Mouse (Mus musculus) midbrain, embryonic 14.5 days (tissue): ENCODE results near the gene Gm1113. TPM values are rescaled to one million over a fixed set of nuclear protein-coding genes. Genes with fewer than 3 reads are reported as not detected.

Experiments
- ATAC-seq: fragments of 200-750 bp; cut with Nextera tagmentation; 2 replicates; pipeline ENCODE4 v1.8.0; 2017; ENCODE audit warnings: moderate number of reproducible peaks, moderate library complexity; ENCODE audit not compliant: low FRiP score, low TSS enrichment
- DNase-seq: peaks from one replicate; pipeline ENCODE4 v3.0.0-alpha.2; 2015
- H3K27ac ChIP-seq: fragments of 300-500 bp; sonication (generic); replicated peaks from 2 replicates; pipeline ENCODE4 v1.5.1; 2014; ENCODE audit warnings: mild to moderate bottlenecking, low read depth, low read length, moderate library complexity
- H3K27me3 ChIP-seq: fragments of 300-500 bp; sonication (generic); 2 replicates; pipeline ENCODE4 v1.6.1; 2014; ENCODE audit warnings: low read length, control low read depth, mixed read lengths; ENCODE audit not compliant: control insufficient read depth, insufficient read depth
- H3K36me3 ChIP-seq: fragments of 300-500 bp; sonication (generic); 2 replicates; pipeline ENCODE4 v1.6.1; 2014; ENCODE audit warnings: low read length, control low read depth; ENCODE audit not compliant: control insufficient read depth, insufficient read depth
- H3K4me1 ChIP-seq: fragments of 300-500 bp; sonication (generic); 2 replicates; pipeline ENCODE4 v1.6.1; 2014; ENCODE audit warnings: mild to moderate bottlenecking, antibody characterized with exemption, low read length, control low read depth; ENCODE audit not compliant: control insufficient read depth, insufficient read depth
- H3K4me2 ChIP-seq: fragments of 300-500 bp; sonication (generic); 2 replicates; pipeline ENCODE4 v1.6.1; 2014; ENCODE audit warnings: mild to moderate bottlenecking, low read length, moderate library complexity
- H3K4me3 ChIP-seq: fragments of 300-500 bp; sonication (generic); replicated peaks from 2 replicates; pipeline ENCODE4 v1.5.1; 2014; ENCODE audit warnings: low read depth, low read length
- H3K9ac ChIP-seq: fragments of 300-500 bp; sonication (generic); replicated peaks from 2 replicates; pipeline ENCODE4 v1.6.1; 2014; ENCODE audit warnings: mild to moderate bottlenecking, low read length, moderate library complexity
- H3K9me3 ChIP-seq: fragments of 300-500 bp; sonication (generic); 2 replicates; pipeline ENCODE4 v1.6.1; 2016; ENCODE audit warnings: low read length, control low read depth, mixed read lengths; ENCODE audit not compliant: control insufficient read depth
- WGBS: fragments of 180-500 bp; shearing (Covaris S2); extraction: QIAGEN DNeasy Blood & Tissue Kit; methylation state at CpG from one replicate; pipeline ENCODE4 v1.1.7; 2014; 5-methylcytosine and 5-hydroxymethylcytosine counted together
- polyA plus RNA-seq: library from polyadenylated mRNA; unstranded; fragments of >200 nt; fragmentation: Nextera tagmentation; extraction: Ambion mirVana; gene quantifications from 2 replicates; pipeline ENCODE4 v1.2.1, GENCODE M21; 2014

Gene Gm1113
- polyA plus RNA-seq, 1 experiment from 2014 or later = not detected

DNA sequence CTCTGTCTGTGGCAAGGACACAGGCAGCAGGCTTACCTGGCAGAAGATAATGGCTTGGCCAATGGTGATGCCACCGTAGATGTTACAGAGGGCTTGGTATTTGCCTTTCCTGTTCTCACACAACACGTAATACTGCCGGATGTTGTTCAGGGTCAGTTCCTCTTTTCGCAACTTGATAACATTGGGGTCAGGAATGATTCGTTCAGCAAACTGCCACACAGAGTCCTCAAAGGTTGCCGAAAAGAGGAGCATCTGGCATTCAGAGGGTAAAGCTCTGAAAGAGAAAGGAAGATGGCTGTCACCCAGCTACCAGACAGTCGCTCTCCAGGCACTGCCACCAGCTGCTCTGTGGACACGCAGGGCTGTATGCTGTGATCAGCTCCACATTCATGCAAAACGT is 28.7 kb upstream of the Gm1113 start:
- peaks cover 45% of the 10 kb centered on the region for H3K36me3 ChIP-seq
- no peak overlapping the region for H3K9ac ChIP-seq
- no peaks in the 10 kb centered on the region for H3K9me3 ChIP-seq
- no peak for ATAC-seq
- 83% methylated on average over 9 of the region's 9 CpGs for WGBS
- no peak overlapping the region for H3K4me3 ChIP-seq
- no peak for DNase-seq
- no peaks in the 10 kb centered on the region for H3K27me3 ChIP-seq
- no peak overlapping the region for H3K27ac ChIP-seq
- H3K4me2 ChIP-seq = no peak overlapping the region
- H3K4me1 ChIP-seq = no peaks in the 10 kb centered on the region

DNA sequence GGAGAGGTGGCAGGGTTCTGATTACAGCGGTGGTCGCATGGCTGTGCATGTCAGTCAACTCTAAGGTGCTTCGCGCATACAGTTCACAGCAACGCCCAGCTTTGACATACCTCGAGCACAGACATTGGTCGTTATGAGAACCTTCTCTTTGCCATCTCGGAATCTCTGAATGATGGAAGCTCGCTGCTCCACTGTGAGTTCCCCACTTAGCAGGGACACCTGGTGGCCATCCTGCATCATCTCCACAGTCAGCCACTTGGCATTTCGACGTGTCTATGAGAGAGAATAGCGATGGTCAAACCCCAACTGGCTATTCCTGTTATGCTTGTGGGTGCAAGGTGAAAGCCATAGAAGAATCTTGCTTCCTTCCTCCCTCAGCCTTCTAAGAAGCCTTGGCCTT is 27.6 kb upstream of the Gm1113 start:
- no peak for DNase-seq
- H3K36me3 ChIP-seq = peaks cover 40% of the 10 kb centered on the region
- WGBS = 78% methylated on average over 12 of the region's 12 CpGs

DNA sequence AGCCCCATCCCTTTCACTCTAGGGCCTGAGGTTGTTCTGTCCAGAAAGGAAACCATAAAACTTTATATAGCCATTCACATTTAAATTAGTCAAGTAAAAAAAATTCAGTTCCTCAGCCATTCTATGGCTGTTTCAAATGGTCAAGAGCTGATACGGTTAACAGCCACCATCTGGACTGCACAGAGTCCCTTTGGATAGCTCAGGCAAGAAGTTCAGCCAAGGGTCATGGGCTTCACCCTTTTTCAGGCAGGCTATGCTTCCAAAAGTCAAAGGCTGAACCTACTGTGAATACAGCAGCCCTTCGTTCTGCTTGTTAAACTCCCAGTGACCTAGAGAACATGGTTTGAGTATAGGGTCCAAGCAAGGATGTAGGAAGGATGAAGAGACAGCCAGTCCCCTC is 26.6 kb upstream of the Gm1113 start:
- 85% methylated on average over 2 of the region's 2 CpGs for WGBS
- ATAC-seq (no peak), DNase-seq (no peak)
- Histone ChIP-seq H3K27ac (no peak overlapping the region), H3K4me1 (no peaks in the 10 kb centered on the region), H3K36me3 (peaks cover 46% of the 10 kb centered on the region), H3K9me3 (no peaks in the 10 kb centered on the region), H3K4me3 (no peak overlapping the region), H3K27me3 (no peaks in the 10 kb centered on the region), H3K4me2 (no peak overlapping the region), H3K9ac (no peak overlapping the region)

More for the DNA sequence above, 27.6 kb upstream of the Gm1113 start:
- no peak for ATAC-seq
- Histone ChIP-seq H3K4me3 (no peak overlapping the region), H3K4me2 (no peak overlapping the region), H3K27ac (no peak overlapping the region), H3K9me3 (no peaks in the 10 kb centered on the region), H3K4me1 (no peaks in the 10 kb centered on the region), H3K27me3 (no peaks in the 10 kb centered on the region), H3K9ac (no peak overlapping the region)

DNA sequence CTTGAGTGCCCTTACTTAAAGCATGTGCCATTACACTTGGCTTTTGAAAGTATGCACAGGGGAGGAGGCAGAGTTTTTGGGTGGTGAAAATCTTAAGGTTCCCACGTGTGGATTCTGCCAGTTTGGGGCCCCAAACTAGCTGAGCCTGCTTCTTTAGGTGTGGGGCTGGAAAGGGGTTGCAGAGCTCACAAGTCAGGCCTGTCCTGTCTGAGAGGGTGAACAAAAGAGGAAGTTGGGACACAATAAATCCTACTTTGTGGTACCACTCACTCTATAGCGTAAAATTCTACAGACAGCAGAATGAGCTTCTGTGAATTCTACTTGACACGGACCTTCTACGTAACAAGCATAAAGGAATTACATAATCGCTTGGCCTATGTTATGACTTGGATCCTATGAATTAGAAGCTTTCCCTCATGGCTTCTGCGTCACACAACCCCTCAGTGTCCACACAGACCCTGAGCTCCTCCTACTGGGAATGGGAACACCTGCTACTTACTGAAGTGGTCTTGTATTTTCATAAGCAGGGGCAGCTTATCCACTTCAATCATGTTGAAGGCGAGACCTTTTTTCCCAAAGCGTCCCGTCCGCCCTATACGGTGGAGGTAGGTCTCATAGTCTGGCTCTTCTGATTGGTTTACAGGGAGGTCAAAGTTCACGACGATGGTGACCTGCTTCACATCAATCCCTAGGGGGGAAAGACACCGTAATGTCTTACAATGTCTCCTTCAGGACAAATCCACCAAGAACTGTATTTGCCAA is 25.2 kb upstream of the Gm1113 start:
- H3K4me1 ChIP-seq = no peaks in the 10 kb centered on the region
- no peak overlapping the region for H3K4me2 ChIP-seq
- H3K9me3 ChIP-seq = no peaks in the 10 kb centered on the region
- no peaks in the 10 kb centered on the region for H3K27me3 ChIP-seq
- H3K36me3 ChIP-seq = peaks cover 44% of the 10 kb centered on the region
- no peak overlapping the region for H3K27ac ChIP-seq
- H3K9ac ChIP-seq = no peak overlapping the region
- ATAC-seq (no peak), DNase-seq (no peak)
- 66% methylated on average over 14 of the region's 14 CpGs for WGBS
- H3K4me3 ChIP-seq = no peak overlapping the region

DNA sequence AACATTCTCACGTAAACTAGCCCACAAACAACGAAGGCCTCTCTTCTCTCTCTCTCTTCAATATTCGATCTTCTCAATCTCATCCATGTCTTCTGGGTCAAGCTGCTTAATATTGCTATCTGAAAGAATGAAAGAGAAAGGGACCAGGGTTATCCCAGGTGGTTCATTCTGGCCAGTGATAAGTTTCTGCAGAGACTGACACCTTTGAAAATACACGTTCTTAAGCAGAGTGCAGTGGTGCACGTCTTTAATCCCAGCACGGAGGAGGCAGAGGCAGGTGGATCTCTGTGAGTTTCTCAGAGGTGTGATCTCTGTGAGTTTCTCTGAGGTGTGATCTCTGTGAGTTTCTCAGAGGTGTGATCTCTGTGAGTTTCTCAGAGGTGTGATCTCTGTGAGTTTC is 23.9 kb upstream of the Gm1113 start:
- ATAC-seq = no peak

DNA sequence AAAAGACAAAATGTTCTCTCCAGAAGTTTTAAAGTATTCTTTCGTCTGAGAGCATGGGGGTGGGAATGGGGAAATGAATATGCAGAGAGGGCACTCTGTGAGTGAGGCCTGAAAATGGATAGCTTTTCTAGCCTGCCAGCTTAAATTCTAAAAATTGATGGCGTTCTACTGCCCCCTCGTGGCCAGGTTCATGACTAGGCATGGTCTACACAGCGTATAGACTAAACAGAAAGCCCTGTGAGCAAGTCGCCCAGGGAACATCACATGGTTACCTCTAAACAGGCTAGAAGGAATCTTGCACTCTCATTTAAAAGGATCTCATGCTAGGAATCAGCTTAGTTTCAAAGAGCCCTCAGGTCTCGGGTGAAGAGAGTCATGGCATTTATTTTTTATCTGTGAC is 23.4 kb upstream of the Gm1113 start:
- H3K27me3 ChIP-seq = no peaks in the 10 kb centered on the region
- no peak overlapping the region for H3K4me2 ChIP-seq
- H3K9ac ChIP-seq = no peak overlapping the region
- peaks cover 37% of the 10 kb centered on the region for H3K36me3 ChIP-seq
- ATAC-seq (peak; percentile 68), DNase-seq (peak; percentile 95)
- H3K9me3 ChIP-seq = no peaks in the 10 kb centered on the region
- H3K27ac ChIP-seq = no peak overlapping the region
- 8% methylated on average over 6 of the region's 6 CpGs for WGBS
- no peaks in the 10 kb centered on the region for H3K4me1 ChIP-seq
- H3K4me3 ChIP-seq = no peak overlapping the region

More for the DNA sequence above, 23.9 kb upstream of the Gm1113 start:
- Histone ChIP-seq H3K4me3 (no peak overlapping the region), H3K4me1 (no peaks in the 10 kb centered on the region), H3K27me3 (no peaks in the 10 kb centered on the region), H3K9me3 (no peaks in the 10 kb centered on the region), H3K9ac (no peak overlapping the region), H3K4me2 (no peak overlapping the region), H3K36me3 (peaks cover 41% of the 10 kb centered on the region), H3K27ac (no peak overlapping the region)
- DNase-seq = no peak
- WGBS = 76% methylated on average over 6 of the region's 6 CpGs

DNA sequence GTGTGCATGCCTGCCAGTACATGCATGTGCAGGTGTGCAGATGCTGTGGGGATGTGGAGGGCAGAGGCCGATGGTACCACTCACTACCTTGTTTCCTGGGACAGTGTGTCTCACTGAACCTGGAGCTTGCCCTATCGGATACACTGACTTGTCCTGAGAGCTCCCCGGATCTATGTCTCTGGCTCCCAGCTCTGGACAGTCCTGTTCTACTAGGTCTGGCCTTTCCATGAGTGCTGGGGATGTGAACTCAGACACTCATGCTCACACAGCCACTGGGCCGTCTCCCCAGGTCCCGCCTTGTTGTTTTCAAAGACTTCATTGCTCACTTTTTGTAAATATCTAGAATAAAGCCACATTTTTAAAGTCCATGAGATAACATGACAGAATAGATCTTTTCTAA is 23.0 kb upstream of the Gm1113 start:
- no peak overlapping the region for H3K27ac ChIP-seq
- ATAC-seq (no peak), DNase-seq (no peak)
- H3K9ac ChIP-seq = no peak overlapping the region
- 87% methylated on average over 5 of the region's 5 CpGs for WGBS
- no peaks in the 10 kb centered on the region for H3K27me3 ChIP-seq
- H3K4me2 ChIP-seq = no peak overlapping the region
- H3K4me1 ChIP-seq = no peaks in the 10 kb centered on the region
- peaks cover 32% of the 10 kb centered on the region for H3K36me3 ChIP-seq
- no peaks in the 10 kb centered on the region for H3K9me3 ChIP-seq
- no peak overlapping the region for H3K4me3 ChIP-seq

DNA sequence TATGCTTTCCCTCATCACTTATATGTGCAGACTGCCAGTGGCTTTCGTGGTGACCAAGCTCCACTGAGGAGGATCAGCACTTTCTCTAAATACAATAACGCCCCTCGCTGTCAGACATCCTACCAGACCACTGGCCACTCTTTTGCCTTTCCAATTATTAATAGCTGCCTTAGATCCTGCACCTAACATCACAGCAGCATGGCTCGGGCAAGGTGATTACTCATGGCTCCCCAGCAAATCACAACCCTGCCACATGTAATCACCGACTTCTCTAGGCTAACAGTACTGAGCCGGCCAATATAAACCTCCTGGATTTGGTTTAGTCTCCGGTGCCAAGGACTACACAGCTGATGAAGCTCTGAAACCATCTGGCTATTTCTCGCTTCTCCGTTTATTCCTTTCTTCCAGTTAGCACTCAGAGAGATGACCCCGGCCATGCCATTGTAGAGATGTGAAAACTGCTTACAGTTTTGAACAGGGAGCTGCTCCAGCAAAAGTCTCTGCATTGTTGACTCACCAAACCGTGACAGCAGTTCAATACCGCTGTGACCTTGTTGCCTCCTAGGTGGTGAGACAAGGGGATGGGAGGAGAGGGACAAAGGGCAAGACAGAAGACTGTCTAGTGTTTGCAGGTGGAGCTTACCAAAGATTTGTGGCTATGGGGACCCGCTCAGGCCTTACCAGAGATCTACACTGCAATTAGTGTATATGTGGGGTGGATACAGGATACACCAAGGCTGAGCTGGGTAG is 21.1 kb upstream of the Gm1113 start:
- Histone ChIP-seq H3K4me1 (no peaks in the 10 kb centered on the region), H3K36me3 (peaks cover 19% of the 10 kb centered on the region), H3K4me3 (no peak overlapping the region), H3K4me2 (no peak overlapping the region), H3K27me3 (no peaks in the 10 kb centered on the region), H3K27ac (no peak overlapping the region), H3K9ac (no peak overlapping the region), H3K9me3 (no peaks in the 10 kb centered on the region)
- 70% methylated on average over 13 of the region's 13 CpGs for WGBS
- no peak for ATAC-seq
- no peak for DNase-seq

DNA sequence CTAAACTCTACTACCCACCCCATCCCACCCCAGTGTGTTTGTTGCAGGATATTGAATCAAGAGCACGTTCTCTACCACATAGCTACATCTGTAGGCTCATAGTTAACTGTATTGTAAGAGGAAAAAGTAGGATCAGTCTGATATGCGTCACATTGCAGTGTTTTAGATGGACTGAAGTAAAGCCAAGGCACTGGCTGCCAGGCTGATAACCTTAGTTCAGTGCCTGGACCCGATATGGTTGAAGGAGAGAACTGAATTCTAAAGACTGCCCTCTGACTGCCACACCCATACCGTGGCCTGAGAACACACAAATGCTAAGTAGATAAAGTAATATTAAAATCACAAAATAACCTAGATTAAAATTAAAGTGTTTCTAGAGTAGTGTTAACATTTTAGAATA is 17.8 kb upstream of the Gm1113 start:
- peaks cover 6% of the 10 kb centered on the region; the same call in 1 of the 2 replicates for H3K36me3 ChIP-seq
- no peak overlapping the region for H3K27ac ChIP-seq
- no peaks in the 10 kb centered on the region for H3K27me3 ChIP-seq
- no peak overlapping the region for H3K4me3 ChIP-seq
- 79% methylated on average over 4 of the region's 4 CpGs for WGBS
- H3K9ac ChIP-seq = no peak overlapping the region
- no peaks in the 10 kb centered on the region for H3K4me1 ChIP-seq
- no peaks in the 10 kb centered on the region for H3K9me3 ChIP-seq
- ATAC-seq (no peak), DNase-seq (no peak)
- no peak overlapping the region for H3K4me2 ChIP-seq
